In the genomic region with DNA sequence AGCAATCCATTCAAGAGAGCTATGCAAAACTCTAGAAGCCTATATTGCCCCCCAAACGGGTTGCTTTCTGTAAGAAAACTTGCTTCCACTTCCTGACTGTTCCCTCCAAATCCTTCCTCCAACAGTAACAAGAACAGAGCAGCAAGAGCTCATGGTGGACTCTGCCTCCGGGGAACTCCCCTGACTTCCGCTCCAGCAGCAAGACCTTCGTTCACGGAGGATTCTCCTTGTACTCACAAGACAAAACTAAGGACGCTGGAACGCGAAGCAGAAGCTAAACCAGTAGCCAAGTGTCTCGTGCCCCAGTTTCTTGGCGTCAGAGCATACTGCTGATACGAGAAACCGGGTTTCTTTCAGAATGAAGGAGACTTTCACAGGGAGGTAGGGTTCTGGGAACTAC, we compare ENCODE assay signal across 23 mouse cellular contexts. TPM values are rescaled to one million over a fixed set of nuclear protein-coding genes. Genes with fewer than 3 reads are reported as not detected.
DNase-seq lines count a peak whose midpoint lies in the region; ATAC-seq and TF ChIP-seq lines count a peak whose summit lies in the region.
"Had no signal": no experiment of that assay in that cellular context is flagged by ENCODE, and none has a peak within 500 bp of the region (broad histone marks: within the 10 kb centered on the region; RNA-seq: fewer than 3 reads in every experiment).

No protein-coding gene starts in this region.

- no peaks in the 10 kb centered on the region for H3K36me3 ChIP-seq in lung, postnatal 0 days (ENCODE audit: insufficient read depth, low read length)
- no peaks in the 10 kb centered on the region for H3K36me3 ChIP-seq in splenic B cell, adult 2 months (ENCODE audit: control insufficient read depth, insufficient read depth, low read length, poor library complexity, severe bottlenecking)
- H3K36me3 ChIP-seq in forebrain, embryonic 14.5 days (ENCODE audit: control insufficient read depth, insufficient read depth, low read length): no peaks in the 10 kb centered on the region
- H3K36me3 ChIP-seq: forebrain, embryonic 12.5 days; hindbrain, embryonic 15.5 days; lung, embryonic 15.5 days had no signal

- DNase-seq in gastrocnemius, adult 2 months: no peak
- no peak for DNase-seq in gastrocnemius, postnatal 10 days
- DNase-seq in lung, adult 2 months: no peak
- no peak for DNase-seq in lung, postnatal 0 days (ENCODE audit: low spot score)
- peak; percentile 11 for DNase-seq in brain, adult 2 months (ENCODE audit: low read depth, low spot score)
- DNase-seq in splenic B cell, adult 2 months (ENCODE audit: low read depth, low spot score): peak; percentile 7
- DNase-seq in forebrain, embryonic 14.5 days (ENCODE audit: low spot score): no peak
- no peak for DNase-seq in spleen, postnatal 36 days (ENCODE audit: low spot score in 2 of 2)
- DNase-seq: adrenal gland, postnatal 36 days; cerebellum, postnatal 25 days; kidney, adult 2 months; midbrain, embryonic 14.5 days had no signal

- no peak for TF ChIP-seq EP300 in lung, postnatal 0 days (IDR thresholded peaks at IDR 0.05)

- H3K27me3 ChIP-seq in lung, postnatal 0 days (replicated peaks; ENCODE audit: insufficient read depth, low read length): no peaks in the 10 kb centered on the region
- no peaks in the 10 kb centered on the region for H3K27me3 ChIP-seq in splenic B cell, adult 2 months (ENCODE audit: control insufficient read depth, insufficient read depth, low read length, poor library complexity, severe bottlenecking)
- no peaks in the 10 kb centered on the region for H3K27me3 ChIP-seq in forebrain, embryonic 14.5 days (replicated peaks; ENCODE audit: control insufficient read depth, insufficient read depth, low read length)
- H3K27me3 ChIP-seq: hindbrain, embryonic 15.5 days; lung, embryonic 15.5 days had no signal

- WGBS in lung, adult 2 months: 61% methylated on average over 12 of the region's 12 CpGs
- 64% methylated on average over 12 of the region's 12 CpGs for WGBS in lung, postnatal 0 days
- 74% methylated on average over 12 of the region's 12 CpGs for WGBS in forebrain, embryonic 14.5 days

- no peaks in the 10 kb centered on the region for H3K9me3 ChIP-seq in lung, postnatal 0 days (ENCODE audit: low read length)
- no peaks in the 10 kb centered on the region for H3K9me3 ChIP-seq in forebrain, embryonic 14.5 days (replicated peaks; ENCODE audit: control insufficient read depth, low read length)
- H3K9me3 ChIP-seq: forebrain, embryonic 12.5 days; hindbrain, embryonic 15.5 days; lung, embryonic 15.5 days had no signal

- no peak overlapping the region for H3K4me2 ChIP-seq in lung, postnatal 0 days (replicated peaks; ENCODE audit: low read depth, low read length)
- no peak overlapping the region for H3K4me2 ChIP-seq in forebrain, embryonic 14.5 days (ENCODE audit: low read length)
- H3K4me2 ChIP-seq: forebrain, embryonic 12.5 days; hindbrain, embryonic 15.5 days; lung, embryonic 15.5 days had no signal

- H3K9ac ChIP-seq in lung, postnatal 0 days (replicated peaks; ENCODE audit: low read depth): no peak overlapping the region
- no peak overlapping the region for H3K9ac ChIP-seq in forebrain, embryonic 14.5 days (ENCODE audit: low read length)
- H3K9ac ChIP-seq: forebrain, embryonic 12.5 days; hindbrain, embryonic 15.5 days; lung, embryonic 15.5 days had no signal

- ATAC-seq in lung, postnatal 0 days: no peak
- ATAC-seq in forebrain, embryonic 14.5 days: no peak

- no peak for TF ChIP-seq CTCF in gastrocnemius, adult 2 months (IDR thresholded peaks at IDR 0.05)
- no peak for TF ChIP-seq CTCF in lung, adult 2 months (IDR thresholded peaks at IDR 0.05; ENCODE audit: insufficient read depth, low read length)
- no peak for TF ChIP-seq CTCF in lung, postnatal 0 days (IDR thresholded peaks at IDR 0.05)

- intact Hi-C loops in gastrocnemius, adult 2 months (cut with DNase I): loop anchor here (10.0 kb wide), 1 partner anchor 259 kb away; no protein-coding TSS in a partner anchor

- H3K27ac ChIP-seq in gastrocnemius, adult 2 months: no peak overlapping the region
- H3K27ac ChIP-seq in lung, postnatal 0 days (ENCODE audit: low read length): no peak overlapping the region
- H3K27ac ChIP-seq in forebrain, embryonic 14.5 days (ENCODE audit: low read depth, low read length): no peak overlapping the region
- H3K27ac ChIP-seq: forebrain, embryonic 12.5 days; hindbrain, embryonic 15.5 days; lung, embryonic 15.5 days had no signal

- H3K4me1 ChIP-seq in lung, adult 2 months (ENCODE audit: control insufficient read depth, insufficient read depth, low read length): no peaks in the 10 kb centered on the region; the same call in 1 of the 2 replicates
- no peaks in the 10 kb centered on the region for H3K4me1 ChIP-seq in lung, postnatal 0 days (ENCODE audit: insufficient read depth, low read depth, low read length)
- no peaks in the 10 kb centered on the region for H3K4me1 ChIP-seq in forebrain, embryonic 14.5 days (ENCODE audit: control insufficient read depth, insufficient read depth, low read length)
- H3K4me1 ChIP-seq: forebrain, embryonic 12.5 days; hindbrain, embryonic 15.5 days had no signal

- H3K4me3 ChIP-seq in gastrocnemius, adult 2 months: peak overlapping the region; percentile 40
- peak overlapping the region; percentile 19 for H3K4me3 ChIP-seq in lung, adult 2 months (replicated peaks; ENCODE audit: extremely low read depth, low read depth, low read length)
- H3K4me3 ChIP-seq in lung, postnatal 0 days (ENCODE audit: low read depth, low read length): no peak overlapping the region
- no peak overlapping the region for H3K4me3 ChIP-seq in forebrain, embryonic 14.5 days (ENCODE audit: low read depth, low read length)
- H3K4me3 ChIP-seq: forebrain, embryonic 12.5 days; hindbrain, embryonic 15.5 days; lung, embryonic 15.5 days; myocyte had no signal

- no peak for TF ChIP-seq POLR2A in lung, adult 2 months (IDR thresholded peaks at IDR 0.05; ENCODE audit: borderline replicate concordance, extremely low read depth, low read depth, low read length)

RNA-seq across cellular contexts. Expression of a gene that starts 50.7 kb away (rescaled TPM):
- total RNA-seq in gastrocnemius, adult 2 months (2021): not detected
- total RNA-seq in gastrocnemius, postnatal 10 days (2021): not detected
- polyA plus RNA-seq in lung, adult 2 months (2012; rRNA removed): not detected in 2 replicates
- polyA plus RNA-seq in lung, postnatal 0 days (2015; fragmentation: Nextera tagmentation; extraction: Ambion mirVana): not detected in 2 replicates
- not detected in 2 replicates for polyA plus RNA-seq in forebrain, embryonic 14.5 days (2014; fragmentation: Nextera tagmentation; extraction: Ambion mirVana)
- total RNA-seq: adrenal gland, postnatal 36 days; granulocyte monocyte progenitor cell, adult 5-6 weeks; layer of hippocampus, postnatal 10 days; left cerebral cortex, postnatal 10 days; liver, adult 2 months; neutrophil, adult 5-6 weeks had no signal
- polyA plus RNA-seq: forebrain, embryonic 12.5 days; heart, embryonic 16.5 days; hindbrain, embryonic 15.5 days; liver, adult 2 months; lung, embryonic 15.5 days; midbrain, embryonic 14.5 days; myocyte; thymus, postnatal 0 days had no signal

Comparison
In these comparisons a context has a peak if more than half of its experiments do, and no peak if none do; other contexts are left out.
1. H3K4me3 ChIP-seq: peak in gastrocnemius, adult 2 months (single experiment) and lung, adult 2 months (single experiment); none in lung, postnatal 0 days (single experiment) and forebrain, embryonic 14.5 days (single experiment).
2. DNase-seq: peak in brain, adult 2 months (single experiment) and splenic B cell, adult 2 months (single experiment); none in gastrocnemius, adult 2 months (single experiment), gastrocnemius, postnatal 10 days (single experiment), lung, adult 2 months (single experiment), lung, postnatal 0 days (single experiment), forebrain, embryonic 14.5 days (single experiment) and spleen, postnatal 36 days (0 of 2).